Mouse (Mus musculus): Measurements from ENCODE around the gene Thpo. TPM values are rescaled to one million over a fixed set of nuclear protein-coding genes. Genes with fewer than 3 reads are reported as not detected.

Gene Thpo
- polyA plus RNA-seq, 1 experiment from 2014 or later = 0.79 TPM

Other genes with a start within 250 kb of the Thpo start
- gene Eif2b5, start 235.7 kb downstream of the Thpo start, polyA plus RNA-seq (2016; fragmentation: Nextera tagmentation; extraction: Ambion mirVana) = 120 and 125 TPM in 2 replicates
- gene Dvl3, start 217.5 kb downstream of the Thpo start, polyA plus RNA-seq (2016; fragmentation: Nextera tagmentation; extraction: Ambion mirVana) = 43.9 and 51.2 TPM in 2 replicates
- 834 and 882 TPM in 2 replicates for gene Ap2m1, start 199.0 kb downstream of the Thpo start, polyA plus RNA-seq (2016; fragmentation: Nextera tagmentation; extraction: Ambion mirVana)
- gene Abcf3, start 185.9 kb downstream of the Thpo start, polyA plus RNA-seq (2016; fragmentation: Nextera tagmentation; extraction: Ambion mirVana) = 60.9 and 74.3 TPM in 2 replicates
- 2.0 and 2.8 TPM in 2 replicates for gene Vwa5b2, start 145.0 kb downstream of the Thpo start, polyA plus RNA-seq (2016; fragmentation: Nextera tagmentation; extraction: Ambion mirVana)
- 18.9 and 22.5 TPM in 2 replicates for gene Eef1akmt4, start 122.9 kb downstream of the Thpo start, polyA plus RNA-seq (2016; fragmentation: Nextera tagmentation; extraction: Ambion mirVana)
- not detected in 2 replicates for gene Gm49333, start 122.9 kb downstream of the Thpo start, polyA plus RNA-seq (2016; fragmentation: Nextera tagmentation; extraction: Ambion mirVana)
- gene Alg3, start 122.8 kb downstream of the Thpo start, polyA plus RNA-seq (2016; fragmentation: Nextera tagmentation; extraction: Ambion mirVana) = 40.1 and 41.5 TPM in 2 replicates
- gene Camk2n2, start 113.2 kb downstream of the Thpo start, polyA plus RNA-seq (2016; fragmentation: Nextera tagmentation; extraction: Ambion mirVana) = 7.4 and 7.9 TPM in 2 replicates
- gene Ece2, start 104.7 kb downstream of the Thpo start, polyA plus RNA-seq (2016; fragmentation: Nextera tagmentation; extraction: Ambion mirVana) = 7.2 and 8.5 TPM in 2 replicates
- gene Psmd2, start 82.9 kb downstream of the Thpo start, polyA plus RNA-seq (2016; fragmentation: Nextera tagmentation; extraction: Ambion mirVana) = 445 and 466 TPM in 2 replicates
- 190 and 211 TPM in 2 replicates for gene Eif4g1, start 66.2 kb downstream of the Thpo start, polyA plus RNA-seq (2016; fragmentation: Nextera tagmentation; extraction: Ambion mirVana)
- 21.9 and 25.6 TPM in 2 replicates for gene Fam131a, start 41.3 kb downstream of the Thpo start, polyA plus RNA-seq (2016; fragmentation: Nextera tagmentation; extraction: Ambion mirVana)
- 85.7 and 94.0 TPM in 2 replicates for gene Polr2h, start 16.8 kb downstream of the Thpo start, polyA plus RNA-seq (2016; fragmentation: Nextera tagmentation; extraction: Ambion mirVana)
- 18.8 and 23.5 TPM in 2 replicates for gene Clcn2, start 16.8 kb downstream of the Thpo start, polyA plus RNA-seq (2016; fragmentation: Nextera tagmentation; extraction: Ambion mirVana)
- 2.1 and 2.9 TPM in 2 replicates for gene Chrd, start 1.4 kb downstream of the Thpo start, polyA plus RNA-seq (2016; fragmentation: Nextera tagmentation; extraction: Ambion mirVana)

All from forebrain, embryonic 12.5 days (tissue).